Mouse (Mus musculus) CH12.LX (cell line): ENCODE measurements around the gene Tyrp1. TPM values are rescaled to one million over a fixed set of nuclear protein-coding genes. Genes with fewer than 3 reads are reported as not detected.

Experiments
- DNase-seq: peaks from one replicate; pipeline ENCODE4 v3.0.0-alpha.2; 2013; ENCODE audit errors: extremely low read depth
- H3K27ac ChIP-seq: 2 replicates; pipeline ENCODE4 v1.5.1; 2012; ENCODE audit warnings: low read depth, mild to moderate bottlenecking, control low read depth, moderate library complexity; ENCODE audit not compliant: insufficient read depth
- H3K27me3 ChIP-seq: replicated peaks from 2 replicates; pipeline ENCODE3; 2012; ENCODE audit warnings: inconsistent platforms
- H3K36me3 ChIP-seq, 2 experiments: replicated peaks in 1 of 2; 2 replicates each; pipeline versions ENCODE3 to v1.6.1; 2012; ENCODE audit warnings: inconsistent platforms in 1 of 2, low read length in 1 of 2, mild to moderate bottlenecking in 1 of 2, mixed read lengths in 1 of 2, moderate library complexity in 1 of 2; ENCODE audit not compliant: control insufficient read depth in 1 of 2, insufficient read depth in 1 of 2
- H3K4me1 ChIP-seq, 2 experiments: 2 replicates each; pipeline ENCODE4 v1.6.1; 2012; ENCODE audit warnings: inconsistent platforms in 1 of 2, moderate library complexity in 1 of 2; ENCODE audit not compliant: insufficient read depth in 2 of 2, control insufficient read depth in 1 of 2
- H3K4me2 ChIP-seq: 2 replicates; pipeline ENCODE4 v1.6.1; 2012; ENCODE audit warnings: low read depth, mild to moderate bottlenecking, control low read depth; ENCODE audit not compliant: poor library complexity, insufficient read depth, severe bottlenecking
- H3K4me3 ChIP-seq, 3 experiments: fragments of 150-350 bp in 1 of 3; sonication (generic) in 1 of 3; replicated peaks in 1 of 3; 2 replicates each; pipeline versions ENCODE3 to v1.5.1; 2011 to 2012; ENCODE audit warnings: low read depth in 2 of 3, low read length in 2 of 3, mild to moderate bottlenecking in 2 of 3, moderate library complexity in 2 of 3, control low read depth in 1 of 3, improper control_type of control experiment in 1 of 3, inconsistent platforms in 1 of 3, mixed read lengths in 1 of 3; ENCODE audit not compliant: poor library complexity in 1 of 3
- H3K79me2 ChIP-seq: replicated peaks from 2 replicates; pipeline ENCODE4 v1.6.1; 2012; ENCODE audit warnings: mild to moderate bottlenecking, moderate library complexity; ENCODE audit not compliant: control insufficient read depth, poor library complexity, insufficient read depth, severe bottlenecking; ENCODE audit errors: extremely low read depth
- H3K9ac ChIP-seq: 2 replicates; pipeline ENCODE4 v1.6.1; 2012; ENCODE audit warnings: low read depth, mild to moderate bottlenecking, control low read depth, moderate library complexity; ENCODE audit not compliant: insufficient read depth
- H3K9me3 ChIP-seq: replicated peaks from 2 replicates; pipeline ENCODE3; 2012; ENCODE audit warnings: low read length, inconsistent platforms, mixed read lengths
- BHLHE40 ChIP-seq: IDR thresholded peaks from 2 replicates; pipeline ENCODE4 v1.6.1; 2011; ENCODE audit warnings: mild to moderate bottlenecking, low read depth, low read length, improper control_type of control experiment
- CHD1 ChIP-seq: IDR thresholded peaks from 2 replicates; pipeline ENCODE4 v1.6.1; 2012; ENCODE audit warnings: low read depth, low read length, improper control_type of control experiment, inconsistent platforms
- CTCF ChIP-seq, 2 experiments: IDR thresholded peaks in 1 of 2; conservative IDR thresholded peaks in 1 of 2; 2 replicates each; pipeline ENCODE4 v1.5.1; 2011 to 2012; ENCODE audit warnings: low read depth in 2 of 2, low read length in 2 of 2, improper control_type of control experiment in 1 of 2, inconsistent platforms in 1 of 2, mild to moderate bottlenecking in 1 of 2, moderate library complexity in 1 of 2
- ELF1 ChIP-seq: IDR thresholded peaks from 2 replicates; pipeline ENCODE4 v1.6.1; 2014; ENCODE audit warnings: low read depth, mild to moderate bottlenecking, inconsistent platforms, low read length, improper control_type of control experiment
- ETS1 ChIP-seq: conservative IDR thresholded peaks from 2 replicates; pipeline ENCODE4 v1.6.1; 2012; ENCODE audit warnings: low read depth, mild to moderate bottlenecking, inconsistent platforms, low read length, improper control_type of control experiment, moderate library complexity
- GABPA ChIP-seq: IDR thresholded peaks from 2 replicates; pipeline ENCODE4 v1.6.1; 2012; ENCODE audit warnings: low read depth, low read length, improper control_type of control experiment, inconsistent platforms; ENCODE audit not compliant: insufficient replicate concordance
- HCFC1 ChIP-seq: IDR thresholded peaks from 2 replicates; pipeline ENCODE4 v1.6.1; 2012; ENCODE audit warnings: low read depth, mild to moderate bottlenecking, inconsistent platforms, low read length, improper control_type of control experiment
- IRF4 ChIP-seq: IDR thresholded peaks from 2 replicates; pipeline ENCODE4 v1.6.1; 2014; ENCODE audit warnings: low read depth, mild to moderate bottlenecking, inconsistent platforms, low read length, improper control_type of control experiment
- JUN ChIP-seq: IDR thresholded peaks from 2 replicates; pipeline ENCODE4 v1.6.1; 2011; ENCODE audit warnings: low read depth, mild to moderate bottlenecking, low read length, improper control_type of control experiment, moderate library complexity; ENCODE audit not compliant: insufficient read depth
- MAFK ChIP-seq: IDR thresholded peaks from 2 replicates; pipeline ENCODE4 v1.6.1; 2011; ENCODE audit warnings: low read length, improper control_type of control experiment; ENCODE audit not compliant: insufficient replicate concordance
- MEF2A ChIP-seq: IDR thresholded peaks from 2 replicates; pipeline ENCODE4 v1.6.1; 2014; ENCODE audit warnings: low read depth, mild to moderate bottlenecking, inconsistent platforms, low read length, improper control_type of control experiment, borderline replicate concordance
- MXI1 ChIP-seq: IDR thresholded peaks from 2 replicates; pipeline ENCODE4 v1.6.1; 2011; ENCODE audit warnings: mild to moderate bottlenecking, low read depth, low read length, improper control_type of control experiment
- MYC ChIP-seq: IDR thresholded peaks from 2 replicates; pipeline ENCODE4 v1.6.1; 2011; ENCODE audit warnings: low read depth, mild to moderate bottlenecking, improper control_type of control experiment, low read length
- NRF1 ChIP-seq: IDR thresholded peaks from 2 replicates; pipeline ENCODE4 v1.6.1; 2014; ENCODE audit warnings: low read depth, mild to moderate bottlenecking, inconsistent platforms, low read length, improper control_type of control experiment, moderate library complexity
- POLR2A ChIP-seq: IDR thresholded peaks from 2 replicates; pipeline ENCODE4 v1.6.1; 2011; ENCODE audit warnings: low read depth, mild to moderate bottlenecking, improper control_type of control experiment, low read length
- RAD21 ChIP-seq: IDR thresholded peaks from 2 replicates; pipeline ENCODE4 v1.6.1; 2011; ENCODE audit warnings: low read depth, mild to moderate bottlenecking, low read length, improper control_type of control experiment, moderate library complexity
- RCOR1 ChIP-seq: conservative IDR thresholded peaks from 2 replicates; pipeline ENCODE4 v1.6.1; 2012; ENCODE audit warnings: low read depth, mild to moderate bottlenecking, inconsistent platforms, low read length, improper control_type of control experiment
- SIN3A ChIP-seq: IDR thresholded peaks from 2 replicates; pipeline ENCODE4 v1.6.1; 2012; ENCODE audit warnings: low read length, improper control_type of control experiment, inconsistent platforms
- SMC3 ChIP-seq: IDR thresholded peaks from 2 replicates; pipeline ENCODE4 v1.6.1; 2011; ENCODE audit warnings: low read depth, low read length, improper control_type of control experiment
- TBP ChIP-seq: conservative IDR thresholded peaks from 2 replicates; pipeline ENCODE4 v1.6.1; 2011; ENCODE audit warnings: low read depth, low read length, improper control_type of control experiment
- TCF12 ChIP-seq: IDR thresholded peaks from 2 replicates; pipeline ENCODE4 v1.6.1; 2014; ENCODE audit warnings: low read depth, mild to moderate bottlenecking, inconsistent platforms, low read length, improper control_type of control experiment
- USF2 ChIP-seq: conservative IDR thresholded peaks from 2 replicates; pipeline ENCODE4 v1.6.1; 2011; ENCODE audit warnings: low read depth, low read length, improper control_type of control experiment
- ZC3H11A ChIP-seq: IDR thresholded peaks from 2 replicates; pipeline ENCODE4 v1.6.1; 2012; ENCODE audit warnings: low read depth, mild to moderate bottlenecking, inconsistent platforms, low read length, improper control_type of control experiment
- dilution Hi-C: fragments of 300-500 bp; cut with MboI; formaldehyde crosslinking; loops from 2 replicates; pipeline ENCODE4 v1.14.3; 2020; ENCODE audit warnings: low sequenced_read_pairs; ENCODE audit not compliant: extremely low pct_unique_long_range_greater_than_20kb, extremely low pct_ligation_motif_present
- in situ Hi-C: fragments of 300-500 bp; cut with MboI; formaldehyde crosslinking; loops from 3 replicates; pipeline ENCODE4 v1.14.3; 2019; ENCODE audit warnings: low sequenced_read_pairs, low pct_ligation_motif_present, low pct_unique_long_range_greater_than_20kb, mixed read lengths
- polyA plus RNA-seq: library from polyadenylated mRNA; unstranded; fragments of >175 nt; gene quantifications from 2 replicates; pipeline ENCODE4 v1.2.1, GENCODE M21; 2012; ENCODE audit warnings: low read depth; ENCODE audit not compliant: insufficient read length
- total RNA-seq, 2 experiments: library from RNA; depleted of rRNA; stranded (reverse); fragments of 300-350 nt in 1 of 2; fragments of >200 nt in 1 of 2; gene quantifications; 2 replicates each; pipeline ENCODE4 v1.2.3; 2012 to 2014

Tyrp1 gene
- total and polyA plus RNA-seq, 3 experiments, result not detected

- Histone ChIP-seq H3K27me3 (no peaks in the 10 kb centered on the region), H3K9me3 (peaks cover 42% of the 10 kb centered on the region), H3K4me3 (no peak overlapping the region), H3K9ac (no peak overlapping the region), H3K36me3 (no peaks in the 10 kb centered on the region), H3K79me2 (no peaks in the 10 kb centered on the region), H3K27ac (no peak overlapping the region), H3K4me2 (no peak overlapping the region), H3K4me1 (no peaks in the 10 kb centered on the region)
- in situ Hi-C loops, result no loop called here
- no peak for DNase-seq
- TF ChIP-seq CHD1 (no peak), CTCF (conservative IDR thresholded peaks at IDR 0.05 in 1 of 2, IDR thresholded peaks at IDR 0.05 in 1 of 2; ENCODE audit: low read depth in 2 of 2, low read length in 2 of 2) (no peak), MAFK (no peak), JUN (no peak), TCF12 (no peak), HCFC1 (no peak), RCOR1 (no peak), SMC3 (no peak), RAD21 (no peak), ETS1 (no peak), NRF1 (no peak), SIN3A (no peak), BHLHE40 (no peak), USF2 (no peak), POLR2A (no peak), IRF4 (no peak), MXI1 (no peak), MYC (no peak), ZC3H11A (no peak), TBP (no peak)
- dilution Hi-C loops, result no loop called here
Measured at GRCm38 (mm10) chr4:80828232-80828631, 5.7 kb upstream of the Tyrp1 start.

GRCm38 (mm10) chr4:80839317-80839716 is 5.4 kb downstream of the Tyrp1 start:
- Histone ChIP-seq H3K27ac (no peak overlapping the region), H3K4me2 (no peak overlapping the region), H3K79me2 (no peaks in the 10 kb centered on the region), H3K36me3 (no peaks in the 10 kb centered on the region), H3K9me3 (peaks cover 50% of the 10 kb centered on the region), H3K4me1 (no peaks in the 10 kb centered on the region), H3K27me3 (no peaks in the 10 kb centered on the region), H3K9ac (no peak overlapping the region), H3K4me3 (no peak overlapping the region)
- no peak for DNase-seq
- in situ Hi-C loops (no loop called here), dilution Hi-C loops (no loop called here)
- no peak for TF ChIP-seq ELF1
- TF ChIP-seq HCFC1, result no peak
- no peak for TF ChIP-seq GABPA
- no peak for TF ChIP-seq MEF2A
- no peak for TF ChIP-seq CHD1
- TF ChIP-seq SMC3, result no peak
- TF ChIP-seq TBP, result no peak
